Mouse (Mus musculus): ENCODE results near the gene Ralgds. TPM values are rescaled to one million over a fixed set of nuclear protein-coding genes. Genes with fewer than 3 reads are reported as not detected.
"Not testable (repeated sequence)": the region's sequence is repeated elsewhere in the genome, so short reads cannot be mapped to it uniquely, and the experiment has no call there.

Gene Ralgds
- total RNA-seq (2021), result 10 to 100 TPM; 82.7 to 82.8 TPM

GRCm38 (mm10) chr2:28512798-28513401, at the start of gene Ralgds:
Gene Ralgds (plus strand): TSS chr2:28513125.
- intact Hi-C loops (cut with DNase I), result no loop called here
- DNase-seq (ENCODE audit: low spot score in 2 of 2), result peak in 1 of 2 experiments; percentile 68

GRCm38 (mm10) chr2:28463919-28464318, 49.0 kb upstream of the Ralgds start:
- intact Hi-C loops (cut with DNase I), result no loop called here
- DNase-seq (ENCODE audit: low spot score in 2 of 2), result peak; percentile 55 to 71

GRCm38 (mm10) chr2:28464919-28465318, 48.0 kb upstream of the Ralgds start:
- intact Hi-C loops (cut with DNase I), result loop anchor here (5.0 kb wide), 1 partner anchor 698 kb away; no protein-coding TSS in a partner anchor
- DNase-seq (ENCODE audit: low spot score in 2 of 2), result no peak

GRCm38 (mm10) chr2:28465836-28466518, 46.9 kb upstream of the Ralgds start, which contains the start of gene 1700007K13Rik:
Gene 1700007K13Rik (minus strand): TSS chr2:28466332.
- intact Hi-C loops (cut with DNase I), result loop anchor here (5.0 kb wide), 1 partner anchor 699 kb away; no protein-coding TSS in a partner anchor
- DNase-seq (ENCODE audit: low spot score in 2 of 2), result peak; percentile 72

- peak; percentile 84 to 85 for DNase-seq (ENCODE audit: low spot score in 2 of 2)
- intact Hi-C loops (cut with DNase I), result loop anchor here (5.0 kb wide), 1 partner anchor 701 kb away; no protein-coding TSS in a partner anchor
These were observed 45.0 kb upstream of the Ralgds start, which contains the start of gene Mrps2 for GRCm38 (mm10) chr2:28467860-28468485. Gene Mrps2 (plus strand): TSS chr2:28468066.

GRCm38 (mm10) chr2:28468486-28469225, 44.3 kb upstream of the Ralgds start:
- intact Hi-C loops (cut with DNase I), result loop anchor here (5.0 kb wide), 1 partner anchor 701 kb away; no protein-coding TSS in a partner anchor
- DNase-seq (ENCODE audit: low spot score in 2 of 2), result no peak

GRCm38 (mm10) chr2:28469461-28469860, 43.5 kb upstream of the Ralgds start:
- no peak for DNase-seq (ENCODE audit: low spot score in 2 of 2)
- intact Hi-C loops (cut with DNase I), result loop anchor here (5.0 kb wide), 1 partner anchor 702 kb away; no protein-coding TSS in a partner anchor

GRCm38 (mm10) chr2:28470591-28470990, 42.3 kb upstream of the Ralgds start:
- intact Hi-C loops (cut with DNase I), result no loop called here
- DNase-seq (ENCODE audit: low spot score in 2 of 2), result no peak

- intact Hi-C loops (cut with DNase I); DNase-seq (ENCODE audit: low spot score in 2 of 2): not testable (repeated sequence)
These were observed 40.9 kb upstream of the Ralgds start for GRCm38 (mm10) chr2:28472011-28472410.

GRCm38 (mm10) chr2:28477993-28478392, 34.9 kb upstream of the Ralgds start:
- DNase-seq (ENCODE audit: low spot score in 2 of 2); intact Hi-C loops (cut with DNase I): not testable (repeated sequence)

- DNase-seq (ENCODE audit: low spot score in 2 of 2), result no peak
- intact Hi-C loops (cut with DNase I), result no loop called here
These were observed 33.4 kb upstream of the Ralgds start for GRCm38 (mm10) chr2:28479208-28480204.

- intact Hi-C loops (cut with DNase I), result no loop called here
- DNase-seq (ENCODE audit: low spot score in 2 of 2), result no peak
These were observed 29.1 kb upstream of the Ralgds start for GRCm38 (mm10) chr2:28483861-28484260.

GRCm38 (mm10) chr2:28494521-28494920, 18.4 kb upstream of the Ralgds start:
- DNase-seq (ENCODE audit: low spot score in 2 of 2), result no peak
- intact Hi-C loops (cut with DNase I), result no loop called here

- intact Hi-C loops (cut with DNase I), result no loop called here
- no peak for DNase-seq (ENCODE audit: low spot score in 2 of 2)
These were observed 17.6 kb upstream of the Ralgds start for GRCm38 (mm10) chr2:28495207-28495756.

GRCm38 (mm10) chr2:28495801-28496595, 16.9 kb upstream of the Ralgds start:
- intact Hi-C loops (cut with DNase I), result no loop called here
- DNase-seq (ENCODE audit: low spot score in 2 of 2), result no peak

- DNase-seq (ENCODE audit: low spot score in 2 of 2), result no peak
- intact Hi-C loops (cut with DNase I), result no loop called here
These were observed 16.3 kb upstream of the Ralgds start, which contains the start of gene Gbgt1 for GRCm38 (mm10) chr2:28496671-28497070. Gene Gbgt1 (plus strand): TSS chr2:28496891.

GRCm38 (mm10) chr2:28497561-28497960, 15.4 kb upstream of the Ralgds start:
- intact Hi-C loops (cut with DNase I), result no loop called here
- DNase-seq (ENCODE audit: low spot score in 2 of 2), result no peak
